Mouse (Mus musculus): ENCODE data around the gene Ascl5.

Gene Ascl5

GRCm38 (mm10) chr1:136050312-136051012, at the start of gene Ascl5:
TSS of gene Ascl5 (plus strand) at chr1:136050804.
- DNase-seq (ENCODE audit: low spot score): no peak

- DNase-seq (ENCODE audit: low spot score): no peak
Measured at GRCm38 (mm10) chr1:136001438-136001837, 49.2 kb upstream of the Ascl5 start.

- no peak for DNase-seq (ENCODE audit: low spot score)
Measured at GRCm38 (mm10) chr1:136006292-136006748, 44.3 kb upstream of the Ascl5 start, which contains the start of gene Igfn1. TSS of gene Igfn1 (minus strand) at chr1:136006342.

GRCm38 (mm10) chr1:136007211-136008158, 43.1 kb upstream of the Ascl5 start, which contains the start of gene Tmem9:
TSS of gene Tmem9 (plus strand) at chr1:136008150.
- peak; percentile 74 for DNase-seq (ENCODE audit: low spot score)

- DNase-seq (ENCODE audit: low spot score): no peak
Measured at GRCm38 (mm10) chr1:136008159-136008533, 42.5 kb upstream of the Ascl5 start.

GRCm38 (mm10) chr1:136010247-136010646, 40.4 kb upstream of the Ascl5 start:
- no peak for DNase-seq (ENCODE audit: low spot score)

GRCm38 (mm10) chr1:136013513-136013912, 37.1 kb upstream of the Ascl5 start:
- no peak for DNase-seq (ENCODE audit: low spot score)

- DNase-seq (ENCODE audit: low spot score): no peak
Measured at GRCm38 (mm10) chr1:136014796-136015502, 35.7 kb upstream of the Ascl5 start.

- DNase-seq (ENCODE audit: low spot score): no peak
Measured at GRCm38 (mm10) chr1:136017307-136017706, 33.3 kb upstream of the Ascl5 start.

- peak; percentile 75 for DNase-seq (ENCODE audit: low spot score)
Measured at GRCm38 (mm10) chr1:136017907-136018313, 32.7 kb upstream of the Ascl5 start.

- peak; percentile 23 for DNase-seq (ENCODE audit: low spot score)
Measured at GRCm38 (mm10) chr1:136018390-136019189, 32.0 kb upstream of the Ascl5 start.

- no peak for DNase-seq (ENCODE audit: low spot score)
Measured at GRCm38 (mm10) chr1:136030201-136030600, 20.4 kb upstream of the Ascl5 start.

GRCm38 (mm10) chr1:136031697-136032096, 18.9 kb upstream of the Ascl5 start:
- no peak for DNase-seq (ENCODE audit: low spot score)

GRCm38 (mm10) chr1:136032961-136033360, 17.6 kb upstream of the Ascl5 start:
- DNase-seq (ENCODE audit: low spot score): no peak

- DNase-seq (ENCODE audit: low spot score): no peak
Measured at GRCm38 (mm10) chr1:136038746-136039538, 11.7 kb upstream of the Ascl5 start.

GRCm38 (mm10) chr1:136040452-136040851, 10.2 kb upstream of the Ascl5 start:
- DNase-seq (ENCODE audit: low spot score): no peak

GRCm38 (mm10) chr1:136040874-136041273, 9.7 kb upstream of the Ascl5 start:
- no peak for DNase-seq (ENCODE audit: low spot score)

GRCm38 (mm10) chr1:136045774-136046173, 4.8 kb upstream of the Ascl5 start:
- DNase-seq (ENCODE audit: low spot score): peak; percentile 30

- no peak for DNase-seq (ENCODE audit: low spot score)
Measured at GRCm38 (mm10) chr1:136047432-136047831, 3.2 kb upstream of the Ascl5 start.

GRCm38 (mm10) chr1:136047894-136048293, 2.7 kb upstream of the Ascl5 start:
- DNase-seq (ENCODE audit: low spot score): no peak

GRCm38 (mm10) chr1:136051013-136051315, 360 bp downstream of the Ascl5 start:
- no peak for DNase-seq (ENCODE audit: low spot score)
